Mouse (Mus musculus) left cerebral cortex, adult 18-20 months (tissue): ENCODE measurements around the gene Usp6nl. TPM values are rescaled to one million over a fixed set of nuclear protein-coding genes. Genes with fewer than 3 reads are reported as not detected.

ENCODE experiments used
- DNase-seq, 2 experiments: peaks; one replicate each; pipeline ENCODE4 v3.0.0; 2021 to 2022; ENCODE audit warnings: low spot score in 2 of 2, mixed read lengths in 1 of 2
- total RNA-seq, 2 experiments: library from RNA; stranded (reverse); gene quantifications; 2 replicates each; pipeline ENCODE4 v1.2.3; 2021

Usp6nl gene
- total RNA-seq, 2 experiments from 2014 or later: 18.8 to 20.1 TPM

DNA sequence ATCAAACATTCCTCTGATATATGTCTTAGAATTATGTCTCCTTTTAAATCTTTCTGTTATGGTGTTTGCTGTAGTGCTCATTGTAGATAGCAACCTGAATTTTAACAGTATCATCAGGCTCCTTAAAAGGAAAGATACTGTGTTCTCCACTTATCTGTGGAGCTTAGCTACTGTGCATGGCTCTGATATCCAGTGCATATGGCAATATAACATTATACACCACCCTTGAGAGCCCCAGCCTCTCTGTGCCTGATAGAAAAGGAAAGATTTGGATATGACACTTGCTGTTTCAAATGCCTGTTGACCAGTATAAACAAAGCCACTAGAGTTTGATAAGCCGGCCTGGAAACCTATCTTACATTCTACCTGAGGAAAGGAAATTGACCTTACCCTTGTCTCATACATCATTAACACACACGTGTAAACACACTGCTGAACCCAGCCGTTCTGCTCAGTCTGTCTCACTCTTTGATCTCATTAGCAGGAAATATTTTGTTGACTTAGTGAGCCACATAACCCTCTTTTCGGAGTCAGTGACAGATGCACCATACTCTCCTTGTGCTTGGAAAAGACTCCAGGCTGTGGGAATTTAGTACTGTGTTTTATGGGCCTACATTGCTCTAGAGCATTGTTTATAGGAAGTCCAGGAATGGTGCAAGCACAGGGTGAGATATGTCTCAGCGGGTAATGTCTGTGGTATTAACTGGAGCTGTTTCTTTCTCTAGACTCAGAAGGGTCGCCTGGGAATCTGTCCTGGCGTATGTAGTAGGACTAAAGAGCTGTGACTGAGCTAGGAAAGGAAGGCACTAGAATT, 9.1 kb downstream of the Usp6nl start:
- no peak for DNase-seq

DNA sequence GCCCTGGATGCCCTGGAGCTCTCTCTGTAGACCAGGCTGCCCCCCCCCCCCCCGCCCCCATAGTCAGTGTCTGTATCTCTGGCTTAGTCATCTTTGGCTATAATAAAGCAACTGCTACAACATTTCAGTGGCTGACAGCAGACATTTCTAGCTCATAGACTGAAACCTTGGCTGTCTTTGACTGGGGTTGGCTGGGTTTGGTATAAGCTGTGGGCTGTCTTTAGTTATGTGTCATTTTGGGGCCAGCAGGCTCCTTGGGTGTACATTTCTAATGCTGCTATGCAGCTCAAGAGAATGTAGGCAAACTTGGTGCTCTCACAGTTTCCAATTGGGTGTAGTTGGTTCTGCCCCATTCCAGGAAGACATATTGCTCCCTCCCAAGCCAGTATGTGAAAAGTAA, 11.1 kb downstream of the Usp6nl start:
- no peak for DNase-seq

DNA sequence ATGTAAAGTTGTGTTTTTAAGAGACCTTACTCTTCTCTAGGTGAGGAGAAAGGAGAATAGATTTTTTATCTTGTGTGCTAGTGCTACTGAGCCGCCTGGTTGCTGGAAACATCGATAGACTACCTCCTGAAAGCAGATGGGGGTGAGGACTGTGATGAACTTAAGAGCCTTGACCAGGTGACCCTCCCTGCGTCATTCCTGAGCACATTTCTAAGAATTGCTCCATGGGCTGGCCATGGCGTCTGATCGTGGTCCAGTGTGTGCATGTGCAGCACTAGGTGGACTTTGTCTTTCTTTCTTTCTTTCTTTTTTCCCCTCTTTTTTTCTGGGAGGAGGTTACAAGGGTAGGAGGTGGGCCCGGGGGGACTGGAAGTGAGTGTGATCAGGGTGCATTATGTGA, 11.5 kb downstream of the Usp6nl start:
- no peak for DNase-seq

DNA sequence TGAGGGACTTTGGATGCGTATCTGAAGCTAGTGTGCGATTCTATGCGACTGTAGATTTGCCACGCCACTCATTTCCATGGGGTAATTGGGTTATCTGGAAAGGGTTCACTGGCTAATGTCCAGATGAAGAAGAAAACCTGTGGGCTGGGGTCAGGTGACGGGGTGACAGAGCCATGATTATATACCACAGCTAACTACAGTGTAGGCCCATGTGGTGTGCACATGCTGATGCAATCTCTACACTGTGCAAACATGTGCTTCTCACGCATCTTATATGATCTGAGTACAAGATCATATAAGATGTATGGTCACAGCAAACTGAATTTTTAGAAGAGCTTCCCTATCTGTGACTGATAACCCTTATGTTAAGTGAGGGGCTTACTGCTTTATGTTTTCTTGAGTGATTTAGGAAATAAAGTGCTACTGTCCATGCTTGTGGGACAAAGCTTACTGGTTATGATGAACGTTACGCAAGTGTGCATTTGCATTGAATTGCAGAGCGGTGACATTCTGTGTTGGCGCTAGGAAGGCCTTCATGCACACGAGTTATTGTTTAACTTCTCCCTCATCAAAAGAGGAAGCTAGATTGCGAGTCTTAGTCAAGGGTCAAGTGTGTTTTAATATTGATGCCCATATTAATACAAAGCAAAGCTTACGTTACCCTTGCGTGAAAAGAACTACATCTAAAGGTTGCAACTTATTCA, 12.7 kb downstream of the Usp6nl start:
- no peak for DNase-seq

- DNase-seq: no peak
Measured at GRCm38 (mm10) chr2:6336013-6336412, 13.5 kb downstream of the Usp6nl start.

DNA sequence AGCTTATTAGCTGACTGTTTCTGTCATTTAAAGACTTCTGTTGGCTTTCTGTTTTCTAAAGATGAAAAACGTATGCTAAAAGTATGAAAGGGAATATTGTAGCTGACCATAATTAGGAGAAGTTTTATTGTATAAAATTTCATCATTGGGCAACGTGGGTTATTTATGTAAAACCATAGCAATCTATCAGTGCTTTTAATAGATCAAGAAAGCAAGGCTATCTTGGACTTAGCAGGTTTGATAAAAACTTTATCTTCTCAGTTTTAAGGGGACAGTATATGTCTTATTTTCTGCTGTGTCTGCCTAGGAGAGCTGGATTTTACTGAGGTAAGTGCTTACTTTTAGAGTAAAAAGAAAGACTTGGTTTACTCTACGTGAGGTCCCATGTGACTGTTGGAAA, 14.2 kb downstream of the Usp6nl start:
- no peak for DNase-seq

- DNase-seq: no peak
Measured at GRCm38 (mm10) chr2:6337436-6337835, 15.0 kb downstream of the Usp6nl start.

- no peak for DNase-seq
Measured at GRCm38 (mm10) chr2:6338031-6338629, 15.7 kb downstream of the Usp6nl start.

DNA sequence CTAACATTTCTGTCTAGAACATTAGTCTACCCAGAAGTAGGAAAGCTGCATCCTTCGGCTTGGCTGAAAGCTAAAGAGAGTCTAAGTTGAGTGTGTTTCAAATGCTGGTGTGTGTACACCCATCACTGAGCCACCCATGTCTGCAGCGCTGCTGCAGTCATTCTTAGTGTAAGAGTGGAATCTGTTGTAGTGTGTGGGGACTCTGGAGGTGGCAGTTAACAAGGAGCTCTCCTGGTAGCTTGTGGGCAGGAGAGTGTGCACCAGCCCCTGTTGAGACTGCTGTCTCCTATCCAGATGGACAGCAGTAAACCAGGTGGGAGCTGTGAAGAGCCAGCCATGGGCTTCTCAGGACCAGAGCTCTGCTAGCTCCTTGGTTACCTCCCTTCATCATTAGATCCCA, 18.0 kb downstream of the Usp6nl start:
- DNase-seq: peak; percentile 2 to 44

DNA sequence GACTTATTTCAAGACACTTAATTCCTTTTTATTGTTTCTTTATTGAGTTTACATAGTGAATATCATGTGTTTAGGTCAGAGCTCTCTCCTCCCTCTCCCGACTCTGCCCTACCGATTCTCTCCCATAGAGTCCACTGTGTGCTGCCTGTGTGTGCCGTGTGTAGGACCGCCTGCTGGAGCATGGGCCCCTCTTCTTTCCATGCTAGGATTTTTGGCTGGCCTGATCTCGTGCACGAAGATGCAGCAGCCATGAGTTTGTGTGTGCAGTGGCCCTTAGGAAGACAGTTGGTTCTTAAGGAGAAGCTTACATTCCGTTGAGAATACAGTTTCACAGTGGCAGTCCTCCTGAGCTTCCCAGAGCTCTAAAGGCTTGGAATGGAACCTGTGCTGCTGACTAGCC, 19.0 kb downstream of the Usp6nl start:
- DNase-seq: no peak

DNA sequence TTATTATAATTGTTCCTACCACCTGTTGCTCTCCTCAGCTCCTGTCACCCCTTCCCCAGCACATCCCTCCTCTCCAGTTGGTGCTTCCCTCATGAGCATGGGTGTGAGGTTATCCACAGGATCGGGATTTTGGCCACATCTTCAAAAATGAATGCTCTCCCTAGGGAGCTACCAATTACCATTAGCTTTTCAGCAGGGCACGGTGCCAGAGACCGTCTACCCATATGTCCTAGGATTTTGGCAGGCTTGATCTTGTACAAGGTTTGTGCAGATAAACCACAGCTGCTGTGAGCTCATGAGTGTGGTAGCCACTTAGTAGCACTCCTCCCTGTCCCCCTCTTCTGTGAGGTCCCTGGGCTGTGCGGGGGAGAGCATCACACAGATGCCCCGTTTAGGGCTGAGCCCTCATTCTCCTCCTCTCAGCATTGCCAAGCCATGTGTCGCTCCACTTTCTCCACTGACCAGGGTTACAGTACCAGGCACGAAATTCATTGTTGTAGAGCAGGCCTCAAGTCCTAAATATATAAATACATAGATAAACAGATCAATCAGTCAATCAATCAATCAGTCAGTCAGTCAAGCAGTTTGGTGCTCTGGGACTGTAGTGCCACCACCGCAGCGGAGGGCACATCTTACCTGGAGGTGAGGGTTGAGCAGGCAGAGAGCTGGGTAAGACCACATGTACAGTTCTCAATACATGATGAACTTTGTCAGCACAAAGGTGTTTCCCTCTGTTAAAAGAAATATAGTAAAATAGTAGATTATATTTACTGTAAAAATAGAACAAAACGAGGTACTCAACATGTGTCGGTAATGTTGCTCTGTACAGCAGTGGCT, 27.0 kb downstream of the Usp6nl start:
- no peak for DNase-seq

DNA sequence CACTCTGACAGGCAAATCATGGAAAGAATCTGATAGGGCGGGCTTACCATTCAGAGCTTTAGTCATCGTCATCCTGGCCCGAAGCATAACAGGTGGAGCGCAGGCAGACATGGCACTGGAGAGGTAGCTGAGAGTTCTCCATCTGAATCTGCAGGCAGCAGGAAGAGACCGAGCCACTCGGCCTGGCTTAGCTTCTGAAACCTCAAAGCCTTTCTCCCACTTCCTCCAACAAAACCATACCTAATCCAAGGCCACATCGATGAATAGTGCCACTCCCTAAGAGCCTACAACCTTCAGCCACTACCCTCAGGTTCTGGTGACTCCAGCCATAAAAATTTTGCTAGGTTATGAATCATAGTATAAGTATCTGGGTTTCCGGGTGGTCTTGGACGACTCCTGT, 27.7 kb downstream of the Usp6nl start:
- DNase-seq: no peak

- no peak for DNase-seq
Measured at GRCm38 (mm10) chr2:6350931-6351695, 28.6 kb downstream of the Usp6nl start.

DNA sequence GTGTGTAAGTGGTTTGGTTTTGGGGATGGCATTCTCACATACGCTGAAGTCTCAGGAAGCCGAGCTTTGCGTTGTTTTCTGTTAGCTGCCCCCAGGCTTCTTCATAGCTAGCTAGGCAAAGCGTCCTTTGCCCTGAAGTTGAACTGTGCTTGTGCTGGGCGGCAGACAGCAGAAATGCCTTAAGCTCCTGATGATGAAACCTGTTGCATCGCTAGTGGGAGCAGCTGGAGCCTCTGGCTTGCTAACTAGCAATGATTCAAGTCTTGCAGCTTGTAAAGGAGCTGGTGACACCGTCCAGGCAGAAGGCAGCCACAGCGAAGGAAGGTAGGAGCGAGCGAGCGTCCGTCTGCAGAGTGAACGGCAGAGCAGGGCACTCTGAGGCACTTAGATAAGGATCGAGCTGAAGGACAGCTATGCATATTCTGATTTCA, 30.1 kb downstream of the Usp6nl start:
- no peak for DNase-seq

DNA sequence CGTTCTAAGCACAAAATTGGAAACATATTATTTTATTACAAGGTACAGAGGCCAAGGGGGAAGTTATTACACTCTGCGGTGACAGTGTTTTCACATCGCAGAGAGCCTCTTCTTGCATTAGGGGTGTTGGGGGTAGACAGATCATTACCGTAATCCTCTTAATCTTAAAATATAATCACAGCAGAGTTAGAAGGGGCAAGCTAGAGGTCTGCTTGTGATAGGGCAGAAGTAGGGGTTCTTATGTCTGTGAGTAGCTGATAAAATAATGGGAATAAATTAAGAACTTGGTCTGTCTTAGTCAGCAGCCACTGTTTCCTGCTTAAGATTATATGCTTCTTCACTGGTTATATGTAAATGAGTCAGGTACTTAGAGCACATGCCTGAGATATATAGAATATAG, 30.6 kb downstream of the Usp6nl start:
- DNase-seq: no peak

GRCm38 (mm10) chr2:6357306-6357705, 34.8 kb downstream of the Usp6nl start:
- DNase-seq: no peak

GRCm38 (mm10) chr2:6359645-6360044, 37.2 kb downstream of the Usp6nl start:
- DNase-seq: no peak

GRCm38 (mm10) chr2:6363126-6363525, 40.7 kb downstream of the Usp6nl start:
- DNase-seq: no peak

DNA sequence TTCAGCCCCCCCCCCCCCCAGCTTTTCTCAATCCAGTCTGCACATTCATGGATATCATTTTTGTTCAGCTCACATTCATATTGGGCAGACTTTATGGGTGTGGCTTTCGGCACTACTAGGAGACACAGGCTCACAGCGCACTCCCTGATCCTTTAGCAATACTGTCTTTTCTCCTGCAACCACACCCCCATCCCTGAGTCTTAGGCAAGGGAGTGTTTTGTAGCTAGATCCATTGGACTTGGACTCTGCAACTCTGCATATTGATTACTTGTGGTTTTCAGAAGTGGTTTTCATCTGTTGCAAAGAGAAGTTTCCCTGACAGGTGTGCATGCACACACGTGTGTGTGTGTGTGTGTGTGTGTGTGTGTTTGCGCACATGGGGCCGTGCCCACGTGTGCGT, 41.5 kb downstream of the Usp6nl start:
- no peak for DNase-seq

- DNase-seq: no peak
Measured at GRCm38 (mm10) chr2:6366521-6366928, 44.1 kb downstream of the Usp6nl start.

DNA sequence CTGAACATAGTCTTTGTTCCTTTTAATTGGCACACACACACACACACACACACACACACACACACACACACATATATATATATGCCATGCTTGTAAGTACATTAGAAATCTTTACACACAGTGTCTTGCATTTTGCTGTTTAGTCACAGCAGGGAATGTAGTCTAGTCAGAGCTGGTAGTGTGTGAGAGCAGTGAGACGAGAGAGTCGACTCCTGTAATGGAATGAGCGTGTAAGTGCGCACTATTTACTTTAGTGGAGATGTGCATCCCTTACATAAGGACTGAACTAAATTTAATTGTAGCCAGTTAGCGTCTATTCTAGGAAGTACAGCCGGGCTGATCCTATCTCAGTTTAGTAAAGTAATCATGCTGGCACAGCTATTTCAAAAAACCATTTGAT, 44.5 kb downstream of the Usp6nl start:
- DNase-seq: no peak
